Mouse (Mus musculus): ENCODE data around the gene Nmnat1.

The Nmnat1 gene

GRCm38 (mm10) chr4:149485053-149485824 lies at the start of gene Nmnat1, which contains the start of gene Lzic:
Gene Nmnat1 (minus strand): TSS chr4:149485202.
Gene Lzic (plus strand): TSS chr4:149485229.
- peak; percentile 92 to 93 for DNase-seq

- no peak for DNase-seq
Measured at GRCm38 (mm10) chr4:149529691-149530090, 44.7 kb upstream of the Nmnat1 start.

GRCm38 (mm10) chr4:149527621-149528354 lies 42.8 kb upstream of the Nmnat1 start:
- no peak for DNase-seq

- DNase-seq: no peak
Measured at GRCm38 (mm10) chr4:149526330-149526729, 41.3 kb upstream of the Nmnat1 start.

GRCm38 (mm10) chr4:149525811-149526210 lies 40.8 kb upstream of the Nmnat1 start:
- DNase-seq: no peak

GRCm38 (mm10) chr4:149525170-149525569 lies 40.2 kb upstream of the Nmnat1 start:
- no peak for DNase-seq

- DNase-seq: no peak
Measured at GRCm38 (mm10) chr4:149523961-149524360, 39.0 kb upstream of the Nmnat1 start.

- no peak for DNase-seq
Measured at GRCm38 (mm10) chr4:149521258-149521657, 36.3 kb upstream of the Nmnat1 start.

GRCm38 (mm10) chr4:149518351-149519220 lies 33.6 kb upstream of the Nmnat1 start:
- peak; percentile 18 to 38 for DNase-seq

- peak; percentile 90 to 96 for DNase-seq
Measured at GRCm38 (mm10) chr4:149517868-149518340, 32.9 kb upstream of the Nmnat1 start, which contains the start of gene Ctnnbip1. Gene Ctnnbip1 (plus strand): TSS chr4:149518236.

- no peak for DNase-seq
Measured at GRCm38 (mm10) chr4:149515706-149516105, 30.7 kb upstream of the Nmnat1 start.

GRCm38 (mm10) chr4:149512072-149512471 lies 27.1 kb upstream of the Nmnat1 start:
- DNase-seq: no peak

- no peak for DNase-seq
Measured at GRCm38 (mm10) chr4:149511221-149511646, 26.2 kb upstream of the Nmnat1 start.

GRCm38 (mm10) chr4:149506904-149507303 lies 21.9 kb upstream of the Nmnat1 start:
- DNase-seq: no peak

- no peak for DNase-seq
Measured at GRCm38 (mm10) chr4:149505261-149505967, 20.4 kb upstream of the Nmnat1 start.

GRCm38 (mm10) chr4:149504858-149505257 lies 19.9 kb upstream of the Nmnat1 start:
- DNase-seq: no peak

GRCm38 (mm10) chr4:149504363-149504762 lies 19.4 kb upstream of the Nmnat1 start:
- no peak for DNase-seq

- no peak for DNase-seq
Measured at GRCm38 (mm10) chr4:149499790-149500189, 14.8 kb upstream of the Nmnat1 start.

GRCm38 (mm10) chr4:149498901-149499300 lies 13.9 kb upstream of the Nmnat1 start:
- DNase-seq: no peak

- DNase-seq: no peak
Measured at GRCm38 (mm10) chr4:149496612-149497011, 11.6 kb upstream of the Nmnat1 start.

- no peak for DNase-seq
Measured at GRCm38 (mm10) chr4:149491151-149491550, 6.1 kb upstream of the Nmnat1 start.
